Mouse (Mus musculus): ENCODE measurements around the gene Baiap2. TPM values are rescaled to one million over a fixed set of nuclear protein-coding genes. Genes with fewer than 3 reads are reported as not detected.

Gene Baiap2
- polyA plus RNA-seq, 1 experiment = not detected

DNA sequence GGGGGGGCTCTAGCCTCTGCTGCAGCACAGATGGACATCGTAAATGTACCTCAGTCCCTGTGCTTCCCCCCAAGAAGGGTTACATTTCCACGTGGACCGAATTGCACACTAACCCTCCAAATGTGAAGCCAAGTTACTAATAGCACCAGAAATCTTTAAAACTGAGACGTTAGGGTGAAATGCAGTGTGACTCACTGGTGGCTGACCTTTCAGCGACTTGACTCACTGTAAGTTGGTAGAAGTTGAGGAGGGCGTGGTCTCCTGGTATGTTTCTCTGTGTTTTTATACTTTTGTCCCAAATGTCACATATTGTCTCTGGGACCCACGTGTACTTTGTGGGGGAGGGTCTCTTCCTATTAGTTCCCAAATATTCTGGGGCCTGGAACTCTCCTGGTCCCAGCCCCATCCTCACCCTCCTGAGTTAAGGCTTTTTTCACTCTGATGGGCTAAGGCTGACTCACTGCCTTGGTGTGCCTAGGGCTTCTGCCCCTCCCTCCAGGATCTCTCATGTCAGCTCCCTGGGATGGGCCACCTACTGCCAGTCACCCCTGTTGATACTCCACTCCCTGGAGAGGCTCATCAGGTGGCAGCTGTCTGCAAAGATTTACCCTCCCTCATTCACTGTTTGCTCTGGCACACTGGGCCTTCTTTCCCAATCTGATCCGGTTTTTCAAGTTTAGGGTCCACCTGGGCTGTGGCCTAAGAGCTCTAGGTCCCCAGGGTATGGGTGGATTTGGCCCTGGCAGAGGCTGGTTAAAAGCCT, 33.4 kb downstream of the Baiap2 start:
- no peak overlapping the region for H3K27ac ChIP-seq (ENCODE audit: insufficient read depth, low read depth, low read length)
- peaks cover 54% of the 10 kb centered on the region for H3K4me1 ChIP-seq (ENCODE audit: control insufficient read depth, insufficient read depth, low read length)
- H3K4me3 ChIP-seq (ENCODE audit: insufficient read depth, low read depth, low read length) = no peak overlapping the region
- 51% methylated on average over 8 of the region's 8 CpGs for WGBS
- TF ChIP-seq POLR2A (IDR thresholded peaks at IDR 0.05; ENCODE audit: insufficient read depth, low read depth, low read length) (no peak), CTCF (IDR thresholded peaks at IDR 0.05; ENCODE audit: insufficient read depth, low read depth, low read length) (no peak)

DNA sequence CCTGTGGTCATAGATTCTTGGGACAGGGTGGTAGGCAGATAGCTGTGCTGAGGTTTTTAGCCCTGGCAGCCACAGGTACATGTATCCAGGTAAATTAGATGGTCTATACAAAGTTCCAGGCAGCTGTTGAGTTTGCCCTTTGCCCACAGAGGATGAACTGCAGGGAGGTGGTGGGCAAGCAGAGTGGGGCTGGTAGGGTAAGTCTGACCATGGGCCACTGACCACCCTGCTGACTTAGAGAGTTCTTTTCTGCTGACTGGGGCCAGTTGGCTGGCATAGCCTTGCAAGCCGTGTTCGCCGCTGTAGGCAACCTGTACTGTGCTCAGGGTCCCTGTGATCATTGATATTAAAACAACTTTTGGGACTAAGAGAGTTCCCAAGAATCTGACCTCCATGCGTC, 36.1 kb downstream of the Baiap2 start:
- no peak overlapping the region for H3K27ac ChIP-seq (ENCODE audit: insufficient read depth, low read depth, low read length)
- H3K4me1 ChIP-seq (ENCODE audit: control insufficient read depth, insufficient read depth, low read length) = peaks cover 58% of the 10 kb centered on the region
- TF ChIP-seq CTCF (IDR thresholded peaks at IDR 0.05; ENCODE audit: insufficient read depth, low read depth, low read length) = no peak
- no peak for TF ChIP-seq POLR2A (IDR thresholded peaks at IDR 0.05; ENCODE audit: insufficient read depth, low read depth, low read length)
- no peak overlapping the region for H3K4me3 ChIP-seq (ENCODE audit: insufficient read depth, low read depth, low read length)
- WGBS = 95% methylated on average over 4 of the region's 4 CpGs

DNA sequence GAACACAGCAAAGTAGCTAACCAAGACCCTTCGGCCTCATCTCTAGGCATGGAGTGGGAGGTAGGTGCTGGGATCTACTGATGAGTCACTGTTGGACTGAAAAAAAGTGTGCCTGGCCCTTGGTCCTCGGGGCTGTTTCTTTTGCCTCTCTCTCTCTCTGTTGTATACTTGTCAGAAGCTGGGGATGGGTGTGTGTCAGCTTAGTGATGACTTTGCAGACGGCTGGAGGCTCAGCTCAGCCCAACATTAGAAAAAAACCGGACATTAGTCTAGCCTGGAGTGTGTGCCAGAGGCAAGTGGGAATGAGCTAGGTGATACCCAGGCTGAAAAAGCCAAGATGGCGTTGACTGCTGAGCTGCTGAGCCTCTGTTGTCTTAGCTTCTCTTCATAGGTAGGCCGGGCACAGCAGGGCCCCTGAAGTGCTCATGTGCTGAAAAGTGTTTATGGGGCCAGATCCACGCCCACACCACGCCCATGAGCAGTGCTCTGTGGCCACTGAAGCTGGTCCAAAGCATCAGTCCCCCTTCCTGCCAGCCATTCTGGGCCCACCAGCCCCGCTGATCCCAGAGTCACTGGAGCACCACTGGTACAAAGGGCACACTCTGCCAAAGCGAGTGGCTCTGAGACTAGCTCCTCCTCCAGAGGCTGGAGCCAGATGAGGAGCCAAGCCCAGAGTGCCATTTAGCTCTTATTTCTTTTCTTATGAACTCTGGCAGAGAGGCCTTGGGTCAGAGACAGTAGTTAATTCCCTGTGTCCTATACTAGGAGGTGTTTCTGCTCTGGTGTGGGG, 37.2 kb downstream of the Baiap2 start:
- H3K4me3 ChIP-seq (ENCODE audit: insufficient read depth, low read depth, low read length) = no peak overlapping the region
- H3K27ac ChIP-seq (ENCODE audit: insufficient read depth, low read depth, low read length) = no peak overlapping the region
- 58% methylated on average over 10 of the region's 10 CpGs for WGBS
- no peak for TF ChIP-seq POLR2A (IDR thresholded peaks at IDR 0.05; ENCODE audit: insufficient read depth, low read depth, low read length)
- no peak for TF ChIP-seq CTCF (IDR thresholded peaks at IDR 0.05; ENCODE audit: insufficient read depth, low read depth, low read length)
- H3K4me1 ChIP-seq (ENCODE audit: control insufficient read depth, insufficient read depth, low read length) = peaks cover 61% of the 10 kb centered on the region

DNA sequence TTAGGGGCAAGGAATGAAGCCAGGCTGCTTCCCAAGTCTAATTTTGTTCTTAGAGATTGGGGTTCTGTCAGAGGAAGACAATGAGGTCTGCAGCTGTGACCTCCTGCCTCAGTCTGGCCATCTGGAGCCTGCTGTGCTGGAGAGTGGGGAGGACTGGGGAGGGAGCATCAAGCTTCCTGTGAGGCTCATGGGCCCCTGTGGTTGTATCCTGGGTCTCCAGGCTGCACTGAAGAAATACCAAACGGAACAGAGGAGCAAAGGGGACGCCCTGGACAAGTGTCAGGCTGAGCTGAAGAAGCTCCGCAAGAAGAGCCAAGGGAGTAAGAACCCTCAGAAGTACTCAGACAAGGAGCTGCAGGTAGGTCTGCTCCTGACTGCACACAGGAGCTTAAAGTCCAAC, 39.2 kb downstream of the Baiap2 start:
- no peak overlapping the region for H3K4me3 ChIP-seq (ENCODE audit: insufficient read depth, low read depth, low read length)
- peak overlapping the region; percentile 33 for H3K27ac ChIP-seq (ENCODE audit: insufficient read depth, low read depth, low read length)
- peaks cover 66% of the 10 kb centered on the region for H3K4me1 ChIP-seq (ENCODE audit: control insufficient read depth, insufficient read depth, low read length)
- WGBS = 64% methylated on average over 3 of the region's 3 CpGs
- TF ChIP-seq POLR2A (IDR thresholded peaks at IDR 0.05; ENCODE audit: insufficient read depth, low read depth, low read length) (no peak), CTCF (IDR thresholded peaks at IDR 0.05; ENCODE audit: insufficient read depth, low read depth, low read length) (no peak)

DNA sequence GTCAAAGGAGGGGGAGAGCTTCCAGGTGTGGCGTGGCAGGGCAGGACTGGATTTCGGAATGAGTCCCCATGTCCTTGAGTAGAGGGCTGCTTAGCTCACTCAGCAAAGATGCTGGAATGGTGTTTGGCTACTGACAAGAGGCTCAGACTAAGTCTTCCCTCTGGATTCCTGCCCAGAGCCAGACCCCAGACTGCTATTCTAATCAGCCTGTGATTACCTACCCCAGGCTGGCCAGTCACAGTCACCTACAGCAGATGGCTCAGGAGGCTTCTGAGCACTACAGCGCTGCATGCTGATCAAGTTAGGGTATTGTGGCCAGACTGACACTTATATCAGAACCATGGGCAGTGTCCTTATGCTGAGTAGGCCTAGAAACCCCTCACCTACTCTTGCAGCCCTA, 39.7 kb downstream of the Baiap2 start:
- TF ChIP-seq POLR2A (IDR thresholded peaks at IDR 0.05; ENCODE audit: insufficient read depth, low read depth, low read length) (no peak), CTCF (IDR thresholded peaks at IDR 0.05; ENCODE audit: insufficient read depth, low read depth, low read length) (no peak)
- Histone ChIP-seq H3K4me3 (ENCODE audit: insufficient read depth, low read depth, low read length) (no peak overlapping the region), H3K27ac (ENCODE audit: insufficient read depth, low read depth, low read length) (peak overlapping the region; percentile 33; the same call in 1 of the 2 replicates), H3K4me1 (ENCODE audit: control insufficient read depth, insufficient read depth, low read length) (peaks cover 66% of the 10 kb centered on the region)
- 95% methylated on average over 3 of the region's 3 CpGs for whole genome bisulfite sequencing

DNA sequence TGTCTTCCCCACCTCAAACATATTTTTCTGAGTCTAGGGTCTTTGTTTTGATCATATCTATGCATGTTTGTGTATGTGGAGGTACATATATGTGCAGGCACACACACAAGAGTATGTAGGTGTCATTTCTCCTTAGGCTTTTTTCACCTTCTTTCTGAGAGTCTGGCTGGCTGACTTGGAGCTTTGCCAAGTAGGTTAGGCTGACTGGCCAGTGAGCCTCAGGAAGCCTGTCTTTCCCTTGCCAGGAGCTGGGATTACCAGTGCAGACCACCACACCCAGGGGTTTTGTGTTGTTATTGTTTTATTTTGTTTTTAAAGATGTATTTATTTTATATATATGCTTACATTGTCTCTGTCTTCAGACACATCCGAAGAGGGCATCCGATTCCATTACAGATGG, 40.6 kb downstream of the Baiap2 start:
- 35% methylated on average over 2 of the region's 2 CpGs for WGBS
- H3K27ac ChIP-seq (ENCODE audit: insufficient read depth, low read depth, low read length) = no peak overlapping the region

DNA sequence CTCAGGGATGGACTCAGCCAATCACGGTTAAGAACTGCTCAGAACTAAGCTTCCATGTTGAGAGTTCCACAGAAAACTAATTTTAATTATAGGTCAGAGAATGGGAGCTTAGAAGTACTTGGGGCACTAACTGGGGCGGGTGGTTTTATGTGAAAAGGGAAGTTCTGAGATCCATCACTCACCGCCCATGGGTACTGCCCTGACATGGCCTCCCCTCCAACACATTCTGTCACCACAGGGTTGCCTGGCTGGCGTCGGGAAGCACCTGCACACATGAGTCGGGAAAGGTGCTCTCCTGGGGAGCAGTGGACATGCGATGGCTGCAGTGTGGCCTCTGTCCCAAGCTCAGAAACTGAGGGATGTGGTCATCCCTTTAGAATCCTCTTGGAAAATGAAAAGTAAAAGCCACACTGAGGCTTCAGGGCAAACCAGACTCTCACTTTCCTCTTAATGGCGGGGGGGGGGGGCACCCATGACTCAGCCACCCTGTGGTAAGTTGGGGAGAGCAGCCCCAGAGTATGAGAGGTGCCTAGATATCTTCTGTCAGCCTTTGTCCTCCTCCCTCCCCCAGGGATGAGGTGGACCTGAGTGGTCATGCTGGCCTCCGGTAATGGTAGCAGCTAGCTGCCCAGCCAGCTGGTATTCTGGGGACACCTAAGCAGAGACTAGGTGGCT, 44.3 kb downstream of the Baiap2 start:
- 68% methylated on average over 9 of the region's 9 CpGs for WGBS
- TF ChIP-seq POLR2A (IDR thresholded peaks at IDR 0.05; ENCODE audit: insufficient read depth, low read depth, low read length) = no peak
- no peak for TF ChIP-seq CTCF (IDR thresholded peaks at IDR 0.05; ENCODE audit: insufficient read depth, low read depth, low read length)
- peak overlapping the region; percentile 97 for H3K27ac ChIP-seq (ENCODE audit: insufficient read depth, low read depth, low read length)
- H3K4me3 ChIP-seq (ENCODE audit: insufficient read depth, low read depth, low read length) = no peak overlapping the region
- H3K4me1 ChIP-seq (ENCODE audit: control insufficient read depth, insufficient read depth, low read length) = peaks cover 76% of the 10 kb centered on the region

More for the DNA sequence above, 40.6 kb downstream of the Baiap2 start:
- TF ChIP-seq CTCF (IDR thresholded peaks at IDR 0.05; ENCODE audit: insufficient read depth, low read depth, low read length) = no peak
- TF ChIP-seq POLR2A (IDR thresholded peaks at IDR 0.05; ENCODE audit: insufficient read depth, low read depth, low read length) = no peak
- no peak overlapping the region for H3K4me3 ChIP-seq (ENCODE audit: insufficient read depth, low read depth, low read length)
- peaks cover 69% of the 10 kb centered on the region for H3K4me1 ChIP-seq (ENCODE audit: control insufficient read depth, insufficient read depth, low read length)

DNA sequence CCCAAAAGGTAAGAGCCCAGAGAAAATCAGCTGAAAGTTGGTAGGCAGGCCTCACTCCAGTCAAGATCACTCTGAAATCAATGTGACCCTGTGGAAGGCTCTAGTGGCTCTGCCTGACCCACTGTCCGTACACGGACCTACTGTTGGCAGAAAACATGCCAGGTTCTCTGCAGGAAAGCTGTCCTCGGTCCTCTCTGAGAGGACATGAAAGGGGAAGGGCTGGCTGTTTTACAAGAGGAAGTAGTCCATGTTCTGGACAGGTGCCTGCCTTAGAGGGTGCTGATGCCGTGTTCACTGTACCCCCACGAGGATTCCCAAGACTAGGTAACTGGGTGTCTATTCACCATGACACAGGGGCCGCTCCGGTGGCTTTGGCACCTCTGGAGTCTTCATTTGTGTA, 45.3 kb downstream of the Baiap2 start:
- H3K4me1 ChIP-seq (ENCODE audit: control insufficient read depth, insufficient read depth, low read length) = peaks cover 70% of the 10 kb centered on the region
- peak overlapping the region; percentile 97 for H3K27ac ChIP-seq (ENCODE audit: insufficient read depth, low read depth, low read length)
- H3K4me3 ChIP-seq (ENCODE audit: insufficient read depth, low read depth, low read length) = no peak overlapping the region
- 34% methylated on average over 7 of the region's 7 CpGs for WGBS
- TF ChIP-seq CTCF (IDR thresholded peaks at IDR 0.05; ENCODE audit: insufficient read depth, low read depth, low read length) (no peak), POLR2A (IDR thresholded peaks at IDR 0.05; ENCODE audit: insufficient read depth, low read depth, low read length) (no peak)

All from olfactory bulb, adult 2 months (tissue).